Mouse (Mus musculus): ENCODE results near the gene Gmpr2. TPM values are rescaled to one million over a fixed set of nuclear protein-coding genes. Genes with fewer than 3 reads are reported as not detected.

The Gmpr2 gene
- polyA plus RNA-seq, 1 experiment = 21.7 TPM

DNA sequence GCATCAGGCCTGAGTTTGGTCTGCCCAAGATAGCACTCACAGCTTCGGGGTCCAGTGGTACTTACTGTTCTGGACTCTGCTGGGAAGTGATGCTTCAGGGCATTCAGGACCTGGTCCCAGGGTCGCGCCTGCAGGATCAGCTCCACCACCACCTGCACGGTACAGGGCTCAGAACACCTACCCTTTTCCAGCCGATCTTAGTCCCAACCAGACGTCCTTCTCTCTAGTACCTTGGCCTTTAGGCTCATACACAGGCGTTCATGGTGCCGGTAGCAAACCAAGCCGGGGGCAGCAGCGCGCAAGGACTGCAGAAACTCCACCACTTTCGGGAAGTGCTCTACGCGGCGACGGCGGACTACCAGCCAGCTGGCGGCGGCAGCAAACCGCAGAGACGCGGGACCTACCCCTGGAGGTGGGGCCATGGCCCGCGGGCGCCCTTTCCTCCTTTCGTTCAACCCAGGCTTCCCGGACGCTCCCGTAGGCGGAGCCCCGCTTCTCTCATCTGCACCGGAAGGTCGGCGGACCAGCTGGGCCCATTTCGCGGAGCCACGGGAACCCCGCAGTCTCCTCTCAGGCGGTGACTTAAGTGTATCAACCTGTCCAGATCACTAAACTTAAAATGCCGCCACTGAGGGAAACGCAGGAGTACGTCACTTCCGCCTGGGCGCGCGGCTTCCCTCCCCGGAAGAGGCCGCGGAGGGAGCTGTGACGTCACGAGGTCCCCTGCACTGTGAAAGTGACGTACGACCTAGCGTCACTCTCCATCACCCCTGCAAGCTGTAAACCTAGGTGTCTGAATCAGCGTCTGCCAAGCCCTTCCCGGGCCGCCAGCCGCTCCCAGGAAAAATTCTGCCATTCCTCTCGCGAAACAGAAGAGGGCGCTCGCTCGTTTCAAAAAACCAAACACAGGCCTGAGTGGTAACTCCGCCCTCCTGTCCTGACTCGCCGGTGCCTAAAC is 9.7 kb downstream of the Gmpr2 start, which contains the start of gene Tinf2:
Tinf2 (minus strand) TSS at position 661 of the 958 bp plus-strand sequence.
- Histone ChIP-seq H3K27ac (ENCODE audit: insufficient read depth, low read depth, low read length) (peak within 1 kb of the TSS; percentile 43; the same call in 1 of the 2 replicates), H3K27me3 (replicated peaks; ENCODE audit: control insufficient read depth, insufficient read depth, low read length) (no peaks in the 10 kb centered on the region), H3K4me3 (ENCODE audit: insufficient read depth, low read depth, low read length) (peak within 1 kb of the TSS; percentile 70), H3K36me3 (ENCODE audit: control insufficient read depth, insufficient read depth, low read length) (no peaks in the 10 kb centered on the region), H3K4me1 (ENCODE audit: control insufficient read depth, insufficient read depth, low read length) (peaks cover 2% of the 10 kb centered on the region; the same call in 1 of the 2 replicates)
- peak; percentile 78 for TF ChIP-seq CTCF (conservative IDR thresholded peaks at IDR 0.05; ENCODE audit: insufficient read depth, insufficient read length, low read depth, low read length)
- no peak for TF ChIP-seq POLR2A (IDR thresholded peaks at IDR 0.05; ENCODE audit: low read depth, low read length)
- peak; percentile 97 for DNase-seq
- under 1% methylated on average over 66 of the region's 66 CpGs for WGBS

DNA sequence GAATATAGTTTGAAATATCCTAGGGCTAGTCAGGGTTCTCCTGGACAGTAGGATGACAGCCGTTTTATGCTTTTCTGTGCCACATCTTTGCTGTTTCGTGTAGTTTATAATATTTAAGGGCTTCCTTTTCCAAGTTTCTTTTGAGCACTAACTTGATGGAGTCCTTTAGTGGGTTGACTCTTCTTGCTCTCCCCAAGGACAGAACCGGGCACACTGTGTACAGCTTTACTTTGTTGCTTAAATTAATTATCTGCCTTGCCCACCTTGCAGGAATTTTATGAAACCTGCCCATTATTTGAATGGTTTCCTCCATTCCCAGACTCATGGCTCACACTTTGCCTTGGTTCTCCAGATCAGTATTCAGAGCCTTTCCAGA is 10.4 kb downstream of the Gmpr2 start:
- 6% methylated on average over 3 of the region's 3 CpGs for WGBS
- DNase-seq = no peak
- TF ChIP-seq POLR2A (IDR thresholded peaks at IDR 0.05; ENCODE audit: low read depth, low read length) (no peak), CTCF (conservative IDR thresholded peaks at IDR 0.05; ENCODE audit: insufficient read depth, insufficient read length, low read depth, low read length) (no peak)
- no peaks in the 10 kb centered on the region for H3K27me3 ChIP-seq (replicated peaks; ENCODE audit: control insufficient read depth, insufficient read depth, low read length)
- 0 out of 2 replicates have a peak overlapping the region, but pooled peaks have one; percentile 43 for H3K27ac ChIP-seq (ENCODE audit: insufficient read depth, low read depth, low read length)
- H3K4me1 ChIP-seq (ENCODE audit: control insufficient read depth, insufficient read depth, low read length) = peaks cover 2% of the 10 kb centered on the region; the same call in 1 of the 2 replicates
- H3K4me3 ChIP-seq (ENCODE audit: insufficient read depth, low read depth, low read length) = peak overlapping the region; percentile 70
- H3K36me3 ChIP-seq (ENCODE audit: control insufficient read depth, insufficient read depth, low read length) = no peaks in the 10 kb centered on the region

DNA sequence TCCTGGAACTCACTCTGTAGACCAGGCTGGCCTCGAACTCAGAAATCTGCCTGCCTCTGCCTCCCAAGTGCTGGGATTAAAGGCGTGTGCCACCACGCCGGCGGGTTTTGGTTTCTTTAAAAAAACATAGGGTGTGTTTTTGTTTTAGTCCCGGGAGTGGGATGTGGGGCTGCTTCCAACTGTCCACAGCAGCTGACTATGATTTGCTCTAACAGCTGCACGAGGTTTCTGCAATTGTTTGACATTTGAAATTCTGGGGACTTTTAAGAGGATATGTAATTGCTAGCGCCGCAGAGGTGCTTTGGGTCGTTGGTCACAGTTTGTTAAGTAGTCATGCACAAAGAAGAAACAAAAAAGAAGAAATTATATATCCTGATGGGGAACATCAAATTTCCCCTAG is 17.7 kb downstream of the Gmpr2 start:
- DNase-seq = no peak
- Histone ChIP-seq H3K36me3 (ENCODE audit: control insufficient read depth, insufficient read depth, low read length) (no peaks in the 10 kb centered on the region), H3K27ac (ENCODE audit: insufficient read depth, low read depth, low read length) (no peak overlapping the region), H3K4me1 (ENCODE audit: control insufficient read depth, insufficient read depth, low read length) (no peaks in the 10 kb centered on the region), H3K4me3 (ENCODE audit: insufficient read depth, low read depth, low read length) (no peak overlapping the region), H3K27me3 (replicated peaks; ENCODE audit: control insufficient read depth, insufficient read depth, low read length) (no peaks in the 10 kb centered on the region)
- 45% methylated on average over 10 of the region's 10 CpGs for WGBS
- TF ChIP-seq POLR2A (IDR thresholded peaks at IDR 0.05; ENCODE audit: low read depth, low read length) = no peak
- TF ChIP-seq CTCF (conservative IDR thresholded peaks at IDR 0.05; ENCODE audit: insufficient read depth, insufficient read length, low read depth, low read length) = no peak

DNA sequence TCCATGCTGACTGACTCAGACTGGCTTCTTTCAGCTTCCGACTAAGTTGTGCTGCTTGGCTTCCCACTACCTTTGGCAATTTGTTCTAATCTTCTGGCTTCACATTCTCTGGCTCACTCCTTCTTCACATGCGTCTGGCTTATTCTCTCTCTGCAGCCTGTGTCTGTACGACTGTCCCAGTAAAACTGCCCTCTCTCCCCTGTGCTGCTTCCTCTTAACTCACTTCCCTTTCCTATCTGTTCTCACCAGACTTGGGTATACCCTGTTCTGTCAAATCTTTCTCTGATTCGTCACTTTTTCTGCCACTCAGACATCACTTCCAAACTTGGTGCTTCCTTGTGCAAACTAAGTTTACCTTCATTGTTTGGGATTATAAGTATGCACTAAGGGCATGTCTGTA is 25.5 kb downstream of the Gmpr2 start:
- Histone ChIP-seq H3K36me3 (ENCODE audit: control insufficient read depth, insufficient read depth, low read length) (no peaks in the 10 kb centered on the region), H3K27ac (ENCODE audit: insufficient read depth, low read depth, low read length) (no peak overlapping the region), H3K4me3 (ENCODE audit: insufficient read depth, low read depth, low read length) (no peak overlapping the region), H3K27me3 (replicated peaks; ENCODE audit: control insufficient read depth, insufficient read depth, low read length) (no peaks in the 10 kb centered on the region), H3K4me1 (ENCODE audit: control insufficient read depth, insufficient read depth, low read length) (no peaks in the 10 kb centered on the region)
- DNase-seq = no peak
- no peak for TF ChIP-seq POLR2A (IDR thresholded peaks at IDR 0.05; ENCODE audit: low read depth, low read length)
- no peak for TF ChIP-seq CTCF (conservative IDR thresholded peaks at IDR 0.05; ENCODE audit: insufficient read depth, insufficient read length, low read depth, low read length)
- WGBS = 81% methylated on average over 4 of the region's 4 CpGs

DNA sequence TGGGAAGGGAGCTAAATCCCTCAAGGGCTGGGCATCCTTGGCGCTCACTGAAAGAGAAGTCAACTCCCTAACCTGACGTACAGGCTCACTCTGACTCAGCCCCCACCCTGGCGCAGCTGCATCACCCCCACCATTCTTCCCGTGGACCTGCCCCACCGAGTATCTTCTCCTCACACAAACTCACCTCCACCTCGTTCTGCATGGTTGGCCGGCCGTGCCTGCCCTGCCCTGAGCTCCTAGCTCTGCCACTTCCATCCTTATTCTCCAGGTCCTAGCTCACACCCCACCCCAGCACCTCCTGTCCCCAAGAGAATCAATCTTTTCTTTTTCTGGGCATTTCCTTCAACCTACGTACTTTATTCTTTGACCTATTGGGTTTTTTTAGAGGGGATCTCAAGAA is 29.4 kb downstream of the Gmpr2 start:
- 34% methylated on average over 9 of the region's 9 CpGs for WGBS
- TF ChIP-seq POLR2A (IDR thresholded peaks at IDR 0.05; ENCODE audit: low read depth, low read length) (no peak), CTCF (conservative IDR thresholded peaks at IDR 0.05; ENCODE audit: insufficient read depth, insufficient read length, low read depth, low read length) (no peak)
- no peak for DNase-seq

DNA sequence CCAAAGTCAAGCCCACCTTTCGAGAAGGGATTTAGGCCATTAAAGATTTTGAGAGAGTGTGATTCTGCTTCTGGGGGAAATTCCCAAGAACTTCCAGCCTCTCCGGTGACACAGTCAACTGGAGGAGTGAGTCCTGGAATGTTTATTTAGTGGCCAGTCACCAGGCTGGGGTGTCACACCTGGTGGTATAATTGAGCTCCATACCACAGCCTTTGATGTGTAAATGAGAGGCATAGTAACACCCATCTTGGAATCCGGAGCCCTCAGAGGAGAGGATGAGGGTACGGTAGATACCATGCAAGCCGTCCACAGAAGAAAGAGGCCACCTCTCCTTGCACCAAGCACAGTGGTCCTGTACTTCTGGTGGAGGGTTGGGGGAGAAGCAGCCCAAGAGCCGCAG is 31.0 kb downstream of the Gmpr2 start:
- WGBS = 68% methylated on average over 6 of the region's 6 CpGs
- Histone ChIP-seq H3K4me1 (ENCODE audit: control insufficient read depth, insufficient read depth, low read length) (peaks cover 2% of the 10 kb centered on the region; the same call in 1 of the 2 replicates), H3K27ac (ENCODE audit: insufficient read depth, low read depth, low read length) (no peak overlapping the region), H3K27me3 (replicated peaks; ENCODE audit: control insufficient read depth, insufficient read depth, low read length) (no peaks in the 10 kb centered on the region), H3K36me3 (ENCODE audit: control insufficient read depth, insufficient read depth, low read length) (no peaks in the 10 kb centered on the region), H3K4me3 (ENCODE audit: insufficient read depth, low read depth, low read length) (no peak overlapping the region)
- no peak for DNase-seq
- TF ChIP-seq CTCF (conservative IDR thresholded peaks at IDR 0.05; ENCODE audit: insufficient read depth, insufficient read length, low read depth, low read length) (no peak), POLR2A (IDR thresholded peaks at IDR 0.05; ENCODE audit: low read depth, low read length) (no peak)

More for the DNA sequence above, 29.4 kb downstream of the Gmpr2 start:
- Histone ChIP-seq H3K27ac (ENCODE audit: insufficient read depth, low read depth, low read length) (no peak overlapping the region), H3K27me3 (replicated peaks; ENCODE audit: control insufficient read depth, insufficient read depth, low read length) (no peaks in the 10 kb centered on the region), H3K4me3 (ENCODE audit: insufficient read depth, low read depth, low read length) (no peak overlapping the region), H3K36me3 (ENCODE audit: control insufficient read depth, insufficient read depth, low read length) (no peaks in the 10 kb centered on the region), H3K4me1 (ENCODE audit: control insufficient read depth, insufficient read depth, low read length) (no peaks in the 10 kb centered on the region)

DNA sequence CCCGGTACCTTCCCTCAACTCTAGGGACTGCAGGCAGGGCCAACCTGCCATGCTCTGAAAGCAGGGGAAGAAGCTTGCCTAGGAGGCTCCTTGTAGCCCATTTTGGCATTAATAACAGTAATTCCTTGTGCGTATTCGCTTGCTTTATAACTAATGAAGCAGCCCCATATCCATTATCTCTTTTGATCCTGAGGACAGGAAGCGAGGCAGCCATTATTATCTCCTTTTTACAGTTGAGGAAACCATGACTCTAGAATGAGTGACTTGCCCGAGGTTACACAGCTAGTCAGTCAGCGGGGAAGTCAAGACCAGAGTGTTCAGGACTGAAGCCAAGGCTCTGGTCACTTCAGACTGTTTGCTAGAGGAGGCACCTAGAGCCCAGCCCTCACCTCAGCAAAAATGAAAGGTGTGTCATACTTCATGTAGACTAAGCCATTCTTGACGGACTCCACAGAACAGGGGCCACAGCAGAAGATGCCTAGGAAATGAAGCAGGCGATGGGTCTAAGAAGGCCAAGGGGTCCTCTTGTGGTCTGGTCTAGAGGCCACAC is 34.4 kb downstream of the Gmpr2 start:
- Histone ChIP-seq H3K4me3 (ENCODE audit: insufficient read depth, low read depth, low read length) (no peak overlapping the region), H3K27me3 (replicated peaks; ENCODE audit: control insufficient read depth, insufficient read depth, low read length) (no peaks in the 10 kb centered on the region), H3K36me3 (ENCODE audit: control insufficient read depth, insufficient read depth, low read length) (no peaks in the 10 kb centered on the region), H3K4me1 (ENCODE audit: control insufficient read depth, insufficient read depth, low read length) (peaks cover 2% of the 10 kb centered on the region; the same call in 1 of the 2 replicates), H3K27ac (ENCODE audit: insufficient read depth, low read depth, low read length) (no peak overlapping the region)
- TF ChIP-seq POLR2A (IDR thresholded peaks at IDR 0.05; ENCODE audit: low read depth, low read length) (no peak), CTCF (conservative IDR thresholded peaks at IDR 0.05; ENCODE audit: insufficient read depth, insufficient read length, low read depth, low read length) (no peak)
- WGBS = 89% methylated on average over 8 of the region's 8 CpGs
- no peak for DNase-seq

All from kidney, adult 2 months (tissue).